Mouse (Mus musculus) liver, postnatal 0 days (tissue): ENCODE data around the gene Hpcal1.

Source experiments
- CTCF ChIP-seq: sonication (generic); IDR thresholded peaks from 2 replicates; pipeline ENCODE4 v1.5.1; 2016; ENCODE audit warnings: antibody characterized with exemption, low read depth
- EP300 ChIP-seq: IDR thresholded peaks from 2 replicates; pipeline ENCODE4 v1.6.1; 2016; ENCODE audit warnings: antibody characterized with exemption, low read depth, mild to moderate bottlenecking

GRCm38 (mm10) chr12:17703866-17704265 is 13.2 kb downstream of the Hpcal1 start:
- no peak for TF ChIP-seq EP300
- TF ChIP-seq CTCF: no peak
